Mouse (Mus musculus) layer of hippocampus, adult 2 months (tissue): Measurements from ENCODE around the gene Gm28038. TPM values are rescaled to one million over a fixed set of nuclear protein-coding genes. Genes with fewer than 3 reads are reported as not detected.

Experiments used
- DNase-seq, 2 experiments: peaks; one replicate each; pipeline ENCODE4 v3.0.0; 2022; ENCODE audit warnings: low spot score in 2 of 2
- H3K27ac ChIP-seq: fragments of 200-600 bp; 2 replicates; pipeline ENCODE4 v1.8.1; 2022
- H3K4me3 ChIP-seq: fragments of 200-600 bp; 2 replicates; pipeline ENCODE4 v1.8.1; 2022; ENCODE audit warnings: mild to moderate bottlenecking
- CTCF ChIP-seq: fragments of 200-600 bp; conservative IDR thresholded peaks from 2 replicates; pipeline ENCODE4 v1.8.1; 2022; ENCODE audit warnings: antibody characterized with exemption, mild to moderate bottlenecking, moderate library complexity
- total RNA-seq, 2 experiments: library from RNA; stranded (reverse); gene quantifications; 2 replicates each; pipeline ENCODE4 v1.2.3; 2021

Gene Gm28038
- total RNA-seq, 2 experiments from 2014 or later, result not detected

GRCm38 (mm10) chr2:30269241-30269990 is 11.4 kb upstream of the Gm28038 start:
- peak overlapping the region; percentile 84 for H3K27ac ChIP-seq
- no peak for TF ChIP-seq CTCF
- H3K4me3 ChIP-seq, result no peak overlapping the region; the same call in 1 of the 2 replicates
- DNase-seq, result no peak

- peak; percentile 98 for TF ChIP-seq CTCF
- Histone ChIP-seq H3K27ac (peak overlapping the region; percentile 84), H3K4me3 (no peak overlapping the region; the same call in 1 of the 2 replicates)
- DNase-seq, result peak; percentile 70 to 78
Observed at GRCm38 (mm10) chr2:30270134-30270533, 10.7 kb upstream of the Gm28038 start.

GRCm38 (mm10) chr2:30281651-30282050 is 808 bp downstream of the Gm28038 start:
- TF ChIP-seq CTCF, result no peak

GRCm38 (mm10) chr2:30283193-30283592 is 2.4 kb downstream of the Gm28038 start:
- TF ChIP-seq CTCF, result no peak
- DNase-seq, result no peak
- H3K4me3 ChIP-seq, result no peak overlapping the region

More at GRCm38 (mm10) chr2:30281651-30282050, 808 bp downstream of the Gm28038 start:
- no peak overlapping the region for H3K4me3 ChIP-seq
- no peak for DNase-seq
- H3K27ac ChIP-seq, result no peak overlapping the region

GRCm38 (mm10) chr2:30285004-30285403 is 4.2 kb downstream of the Gm28038 start:
- no peak for TF ChIP-seq CTCF
- H3K4me3 ChIP-seq, result no peak overlapping the region; the same call in 1 of the 2 replicates
- DNase-seq, result no peak
- no peak overlapping the region for H3K27ac ChIP-seq

More at GRCm38 (mm10) chr2:30283193-30283592, 2.4 kb downstream of the Gm28038 start:
- no peak overlapping the region for H3K27ac ChIP-seq

GRCm38 (mm10) chr2:30285416-30286181 is 4.8 kb downstream of the Gm28038 start:
- no peak for DNase-seq
- Histone ChIP-seq H3K27ac (peak overlapping the region; percentile 87), H3K4me3 (peak overlapping the region; percentile 91)
- TF ChIP-seq CTCF, result no peak

- peak within 1 kb of the TSS; percentile 87 for H3K27ac ChIP-seq
- DNase-seq, result peak; percentile 94 to 98
- no peak for TF ChIP-seq CTCF
- H3K4me3 ChIP-seq, result peak within 1 kb of the TSS; percentile 91
Observed at GRCm38 (mm10) chr2:30286192-30287026, 5.6 kb downstream of the Gm28038 start, which contains the start of the genes Dolk and Nup188. TSS of gene Dolk (minus strand) at chr2:30286334. TSS of gene Nup188 (plus strand) at chr2:30286397.

- H3K27ac ChIP-seq, result peak overlapping the region; percentile 87
- TF ChIP-seq CTCF, result no peak
- H3K4me3 ChIP-seq, result peak overlapping the region; percentile 91
- DNase-seq, result no peak
Observed at GRCm38 (mm10) chr2:30287027-30287373, 6.2 kb downstream of the Gm28038 start.

GRCm38 (mm10) chr2:30299525-30299924 is 18.7 kb downstream of the Gm28038 start:
- Histone ChIP-seq H3K27ac (no peak overlapping the region), H3K4me3 (no peak overlapping the region)
- TF ChIP-seq CTCF, result peak; percentile 61
- no peak for DNase-seq

GRCm38 (mm10) chr2:30299966-30300365 is 19.1 kb downstream of the Gm28038 start:
- TF ChIP-seq CTCF, result no peak
- Histone ChIP-seq H3K27ac (no peak overlapping the region), H3K4me3 (no peak overlapping the region)
- no peak for DNase-seq

GRCm38 (mm10) chr2:30306087-30306486 is 25.2 kb downstream of the Gm28038 start:
- no peak overlapping the region for H3K4me3 ChIP-seq
- DNase-seq, result no peak
- no peak overlapping the region for H3K27ac ChIP-seq
- TF ChIP-seq CTCF, result no peak

GRCm38 (mm10) chr2:30309351-30309750 is 28.5 kb downstream of the Gm28038 start:
- TF ChIP-seq CTCF, result no peak
- DNase-seq, result no peak
- Histone ChIP-seq H3K27ac (no peak overlapping the region), H3K4me3 (no peak overlapping the region)

GRCm38 (mm10) chr2:30311481-30311880 is 30.6 kb downstream of the Gm28038 start:
- Histone ChIP-seq H3K4me3 (no peak overlapping the region), H3K27ac (no peak overlapping the region)
- TF ChIP-seq CTCF, result no peak
- no peak for DNase-seq
